Mouse (Mus musculus) B cell, adult 67 days (primary cell): ENCODE data around the gene Tox3. TPM values are rescaled to one million over a fixed set of nuclear protein-coding genes. Genes with fewer than 3 reads are reported as not detected.

Experiments used
- total RNA-seq, 2 experiments: library from RNA; stranded (reverse); gene quantifications; 4 replicates each; pipeline ENCODE4 v1.2.4; 2023

Gene Tox3
- not detected for total RNA-seq

GRCm38 (mm10) chr8:90348178-90348925 lies at the start of gene Tox3:
TSS of gene Tox3 (minus strand) at chr8:90348343.

